Mouse (Mus musculus) heart, embryonic 11.5 days (tissue): ENCODE measurements around the gene St7. TPM values are rescaled to one million over a fixed set of nuclear protein-coding genes. Genes with fewer than 3 reads are reported as not detected.
A peak's percentile ranks its signal among the peaks of the same experiment; 100 is the strongest.

ENCODE experiments used
- ATAC-seq: fragments of 200-750 bp; cut with Nextera tagmentation; replicated peaks from 2 replicates; pipeline ENCODE4 v1.8.0; 2017; ENCODE audit warnings: moderate library complexity; ENCODE audit not compliant: insufficient number of reproducible peaks, low FRiP score, low TSS enrichment
- H3K27ac ChIP-seq: fragments of 300-500 bp; sonication (generic); 2 replicates; pipeline ENCODE4 v1.5.1; 2014; ENCODE audit warnings: mild to moderate bottlenecking, low read depth, low read length
- H3K27me3 ChIP-seq: fragments of 300-500 bp; sonication (generic); 2 replicates; pipeline ENCODE4 v1.6.1; 2014; ENCODE audit warnings: mild to moderate bottlenecking, low read length, mixed read lengths; ENCODE audit not compliant: control insufficient read depth, insufficient read depth
- H3K36me3 ChIP-seq: fragments of 300-500 bp; sonication (generic); 2 replicates; pipeline ENCODE4 v1.6.1; 2014; ENCODE audit warnings: mild to moderate bottlenecking, low read length, moderate library complexity, mixed read lengths; ENCODE audit not compliant: control insufficient read depth, insufficient read depth
- H3K4me1 ChIP-seq: fragments of 300-500 bp; sonication (generic); 2 replicates; pipeline ENCODE4 v1.6.1; 2014; ENCODE audit warnings: low read length; ENCODE audit not compliant: control insufficient read depth, insufficient read depth
- H3K4me2 ChIP-seq: fragments of 300-500 bp; sonication (generic); 2 replicates; pipeline ENCODE4 v1.6.1; 2014; ENCODE audit warnings: mild to moderate bottlenecking, moderate library complexity
- H3K4me3 ChIP-seq: fragments of 300-500 bp; sonication (generic); 2 replicates; pipeline ENCODE4 v1.5.1; 2014; ENCODE audit warnings: low read depth, low read length
- H3K9ac ChIP-seq: fragments of 300-500 bp; sonication (generic); 2 replicates; pipeline ENCODE4 v1.6.1; 2014; ENCODE audit warnings: mild to moderate bottlenecking, low read depth, low read length, moderate library complexity
- H3K9me3 ChIP-seq: fragments of 300-500 bp; sonication (generic); replicated peaks from 2 replicates; pipeline ENCODE4 v1.6.1; 2016; ENCODE audit warnings: low read length; ENCODE audit not compliant: control insufficient read depth
- WGBS: fragments of 180-500 bp; shearing (Covaris S2); extraction: QIAGEN DNeasy Blood & Tissue Kit; methylation state at CpG from one replicate; pipeline ENCODE4 v1.1.7; 2014; ENCODE audit not compliant: insufficient replicate concordance; 5-methylcytosine and 5-hydroxymethylcytosine counted together
- polyA plus RNA-seq: library from polyadenylated mRNA; unstranded; fragments of >200 nt; fragmentation: Nextera tagmentation; extraction: Ambion mirVana; gene quantifications from 2 replicates; pipeline ENCODE4 v1.2.1, GENCODE M21; 2014

The St7 gene
- polyA plus RNA-seq, 1 experiment from 2014 or later = 26.9 TPM

DNA sequence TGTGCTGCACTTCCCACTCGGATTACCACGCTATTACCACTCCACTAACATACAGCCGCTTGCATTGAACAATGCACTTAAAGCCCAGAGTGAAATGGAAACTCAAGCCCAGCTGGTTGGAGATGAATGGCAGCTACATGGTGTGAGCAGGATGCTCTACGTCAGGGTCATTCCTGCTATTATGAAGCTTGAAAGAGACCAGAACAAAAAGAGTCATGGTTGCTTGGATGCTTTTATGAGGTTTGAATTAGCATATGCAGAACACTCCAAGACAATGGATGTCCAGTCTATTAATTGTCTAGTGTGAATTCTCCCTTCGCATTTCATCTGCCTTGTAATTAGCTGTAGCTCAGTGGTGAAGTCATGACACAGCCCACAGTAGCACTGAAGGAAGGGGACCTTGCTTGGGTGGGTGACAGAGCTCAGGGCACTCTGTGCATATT is 104.6 kb downstream of the St7 start:
- Histone ChIP-seq H3K4me1 (no peaks in the 10 kb centered on the region), H3K9ac (no peak overlapping the region), H3K27ac (no peak overlapping the region), H3K27me3 (no peaks in the 10 kb centered on the region), H3K4me2 (no peak overlapping the region), H3K36me3 (no peaks in the 10 kb centered on the region), H3K4me3 (no peak overlapping the region), H3K9me3 (no peaks in the 10 kb centered on the region)
- 92% methylated on average over 5 of the region's 5 CpGs for WGBS
- ATAC-seq = no peak

DNA sequence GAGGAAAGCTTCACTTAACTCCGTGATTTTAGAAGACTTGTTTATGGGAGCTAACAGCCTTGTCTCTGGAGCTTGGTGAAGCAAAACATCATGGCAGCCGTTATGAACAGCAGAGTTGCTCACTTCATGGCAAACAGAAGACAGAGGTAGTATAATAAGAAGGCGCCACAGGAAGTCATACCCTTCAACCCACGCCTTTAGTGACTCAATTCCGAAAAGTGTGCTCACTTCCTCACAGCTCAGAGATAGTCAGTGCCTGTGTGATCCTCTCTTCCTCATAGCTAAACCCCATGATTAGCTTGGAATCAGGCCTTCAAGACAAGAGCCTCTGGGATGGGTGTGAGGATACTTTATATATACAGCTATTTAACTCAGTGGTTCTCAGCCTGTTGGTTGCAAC is 108.0 kb downstream of the St7 start:
- no peak for ATAC-seq
- Histone ChIP-seq H3K4me3 (no peak overlapping the region), H3K4me1 (no peaks in the 10 kb centered on the region), H3K9me3 (no peaks in the 10 kb centered on the region), H3K9ac (no peak overlapping the region), H3K27me3 (no peaks in the 10 kb centered on the region), H3K27ac (no peak overlapping the region), H3K4me2 (no peak overlapping the region), H3K36me3 (no peaks in the 10 kb centered on the region)
- 83% methylated on average over 5 of the region's 5 CpGs for WGBS

DNA sequence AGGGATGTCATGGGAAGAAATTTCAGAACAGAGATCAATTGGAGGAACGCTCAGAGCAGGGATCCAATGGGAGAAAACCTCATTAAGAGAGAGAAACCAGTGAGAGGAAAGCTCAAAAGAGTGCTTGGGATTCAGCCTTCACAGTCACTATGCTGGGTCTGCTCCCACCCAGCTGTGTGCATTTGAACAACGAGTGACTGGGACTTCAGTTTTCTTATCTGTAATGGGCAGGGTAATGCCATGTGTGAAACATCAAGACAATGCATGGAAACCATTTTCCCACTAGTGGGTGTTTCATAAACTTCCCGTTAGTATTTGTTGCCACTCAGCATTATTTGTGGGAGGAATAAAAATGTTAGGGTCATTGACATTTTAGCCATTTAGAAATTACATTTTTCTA is 111.7 kb downstream of the St7 start:
- Histone ChIP-seq H3K9me3 (no peaks in the 10 kb centered on the region), H3K27ac (no peak overlapping the region), H3K27me3 (no peaks in the 10 kb centered on the region), H3K4me2 (no peak overlapping the region), H3K4me1 (peaks cover 7% of the 10 kb centered on the region), H3K9ac (no peak overlapping the region), H3K4me3 (no peak overlapping the region), H3K36me3 (no peaks in the 10 kb centered on the region)
- ATAC-seq = no peak
- 52% methylated on average over 3 of the region's 3 CpGs for WGBS

DNA sequence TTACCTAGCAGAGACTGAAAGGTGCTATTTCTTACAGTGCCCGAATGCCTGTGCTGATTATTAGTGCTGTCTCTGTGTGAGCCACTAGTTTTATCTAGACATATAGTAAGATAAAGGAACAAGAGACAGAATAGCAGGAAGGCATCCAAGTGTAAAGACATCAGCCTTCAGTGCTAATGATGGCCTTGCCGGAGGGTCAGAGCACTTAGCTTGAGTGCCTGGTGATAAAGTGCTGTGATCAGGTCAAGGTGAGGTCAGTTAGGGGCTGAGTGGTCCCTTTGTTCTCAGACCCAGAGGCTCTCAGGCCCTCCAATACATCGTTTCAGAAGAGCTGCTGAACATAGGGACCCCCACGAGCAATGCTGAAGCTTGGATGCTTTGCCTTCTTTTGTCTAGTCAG is 113.8 kb downstream of the St7 start:
- Histone ChIP-seq H3K36me3 (no peaks in the 10 kb centered on the region), H3K9ac (no peak overlapping the region), H3K9me3 (no peaks in the 10 kb centered on the region), H3K4me1 (peaks cover 7% of the 10 kb centered on the region), H3K4me3 (no peak overlapping the region), H3K27me3 (no peaks in the 10 kb centered on the region), H3K27ac (peak overlapping the region; percentile 42; the same call in 1 of the 2 replicates), H3K4me2 (0 out of 2 replicates have a peak overlapping the region, but pooled peaks have one; percentile 14)
- ATAC-seq = peak; percentile 49; the same call in 1 of the 2 replicates
- 5% methylated on average over 4 of the region's 4 CpGs for WGBS

DNA sequence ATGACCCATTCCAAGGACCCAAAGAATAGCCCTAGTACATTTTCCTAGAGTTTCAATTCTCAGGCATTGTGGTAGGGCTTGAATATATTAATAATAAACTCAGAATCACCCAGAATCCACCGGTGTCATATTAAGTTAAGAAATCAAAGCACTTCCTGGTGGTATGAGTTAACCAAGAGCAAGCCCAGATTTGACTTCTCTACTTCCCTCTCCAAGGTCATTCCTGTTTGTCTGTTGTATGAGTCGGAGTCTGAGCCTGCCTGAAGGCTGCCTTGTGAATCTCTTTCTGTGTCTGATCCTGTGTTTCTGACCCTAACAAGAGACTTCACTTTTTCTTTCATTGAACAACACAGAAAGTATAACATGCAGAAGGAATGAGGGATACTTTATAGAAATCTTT is 118.3 kb downstream of the St7 start:
- Histone ChIP-seq H3K4me2 (no peak overlapping the region), H3K9me3 (no peaks in the 10 kb centered on the region), H3K36me3 (no peaks in the 10 kb centered on the region), H3K4me1 (peaks cover 19% of the 10 kb centered on the region), H3K27me3 (no peaks in the 10 kb centered on the region), H3K27ac (no peak overlapping the region), H3K9ac (no peak overlapping the region), H3K4me3 (no peak overlapping the region)
- ATAC-seq = no peak
- 73% methylated on average over 2 of the region's 2 CpGs for WGBS

DNA sequence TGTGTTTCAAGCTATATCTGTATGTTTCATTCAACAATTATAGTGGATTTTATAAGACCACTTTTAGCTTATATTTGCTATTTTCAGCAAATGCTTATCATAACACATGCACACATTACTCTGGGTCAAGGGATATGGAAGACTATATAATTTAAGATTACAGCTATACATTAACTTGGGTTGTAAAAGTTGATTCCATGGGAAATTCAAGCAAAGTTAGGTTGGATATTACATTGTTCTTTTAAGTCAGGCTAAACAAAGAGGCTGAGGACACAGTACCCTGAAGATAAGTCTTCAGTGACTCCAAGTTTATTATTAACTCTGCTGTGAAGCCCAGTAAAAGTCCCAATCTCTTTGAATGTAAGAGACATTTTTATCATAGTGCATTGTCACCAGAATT is 118.8 kb downstream of the St7 start:
- no peak overlapping the region for H3K4me2 ChIP-seq

DNA sequence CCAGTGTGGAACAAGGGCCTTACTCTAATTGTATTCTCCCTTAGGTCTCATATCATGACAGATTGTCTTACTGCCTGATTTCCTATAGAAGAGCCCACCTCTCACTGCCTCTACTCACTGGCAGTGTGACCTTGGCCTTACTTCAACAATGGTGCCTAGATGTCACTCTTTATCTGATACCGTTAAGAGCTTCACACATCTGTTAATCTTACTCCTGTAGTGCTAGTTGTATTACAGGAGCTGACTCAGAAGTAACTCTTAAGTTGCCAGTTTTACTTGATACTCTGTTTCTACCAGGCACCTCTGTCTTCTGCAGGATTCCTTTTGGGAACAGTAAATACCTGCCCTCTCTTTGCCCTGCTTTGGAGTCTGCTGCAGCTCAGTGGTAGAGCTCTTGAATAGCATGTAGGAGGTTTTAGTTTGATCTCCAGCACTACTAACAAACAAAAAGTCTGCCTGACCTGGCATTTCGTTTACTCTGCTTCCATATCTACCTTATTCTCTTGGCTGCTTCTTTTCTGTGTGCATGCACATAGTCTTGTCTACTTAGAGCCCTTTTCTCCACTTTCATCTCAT is 121.4 kb downstream of the St7 start:
- Histone ChIP-seq H3K27ac (no peak overlapping the region), H3K9me3 (no peaks in the 10 kb centered on the region), H3K36me3 (no peaks in the 10 kb centered on the region), H3K9ac (no peak overlapping the region), H3K4me2 (no peak overlapping the region), H3K4me3 (no peak overlapping the region), H3K27me3 (no peaks in the 10 kb centered on the region), H3K4me1 (peaks cover 18% of the 10 kb centered on the region)
- ATAC-seq = no peak
- WGBS = 35% methylated on average over 2 of the region's 2 CpGs

More for the DNA sequence above, 118.8 kb downstream of the St7 start:
- no peaks in the 10 kb centered on the region for H3K36me3 ChIP-seq
- H3K4me3 ChIP-seq = no peak overlapping the region
- peaks cover 18% of the 10 kb centered on the region for H3K4me1 ChIP-seq
- no peaks in the 10 kb centered on the region for H3K27me3 ChIP-seq
- H3K9ac ChIP-seq = no peak overlapping the region
- no peak for ATAC-seq
- H3K27ac ChIP-seq = no peak overlapping the region
- H3K9me3 ChIP-seq = no peaks in the 10 kb centered on the region

DNA sequence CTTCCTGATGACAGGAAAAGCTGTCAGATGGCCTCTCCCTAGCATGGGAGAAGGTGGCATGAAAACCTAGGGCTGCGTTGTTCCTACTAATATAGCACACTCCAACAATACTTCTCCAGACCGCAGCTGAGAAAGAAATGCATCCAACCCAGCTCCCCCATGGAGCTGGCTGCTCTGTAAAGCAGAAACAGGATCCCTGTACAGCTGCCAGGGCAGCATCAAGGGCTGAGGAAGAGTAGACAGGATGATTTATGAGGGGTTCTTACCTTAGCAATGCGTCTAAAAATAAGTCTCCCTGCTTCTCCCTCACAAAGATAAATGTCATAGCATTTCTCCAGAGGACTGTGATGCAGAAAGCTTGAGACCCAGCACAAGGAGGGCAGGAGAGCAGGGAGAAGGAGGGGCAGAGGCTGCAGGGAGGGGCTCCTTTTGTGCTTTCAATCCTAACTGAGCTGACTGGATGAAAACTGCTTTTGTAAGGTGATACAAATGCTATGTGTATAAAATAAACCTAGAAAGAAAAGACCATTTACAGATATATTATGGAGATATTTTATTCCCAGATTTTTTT is 124.2 kb downstream of the St7 start:
- Histone ChIP-seq H3K9ac (no peak overlapping the region), H3K36me3 (no peaks in the 10 kb centered on the region), H3K4me3 (no peak overlapping the region), H3K27me3 (no peaks in the 10 kb centered on the region), H3K27ac (no peak overlapping the region), H3K4me2 (no peak overlapping the region), H3K4me1 (peaks cover 21% of the 10 kb centered on the region), H3K9me3 (no peaks in the 10 kb centered on the region)
- 23% methylated on average over 3 of the region's 3 CpGs for WGBS
- no peak for ATAC-seq

DNA sequence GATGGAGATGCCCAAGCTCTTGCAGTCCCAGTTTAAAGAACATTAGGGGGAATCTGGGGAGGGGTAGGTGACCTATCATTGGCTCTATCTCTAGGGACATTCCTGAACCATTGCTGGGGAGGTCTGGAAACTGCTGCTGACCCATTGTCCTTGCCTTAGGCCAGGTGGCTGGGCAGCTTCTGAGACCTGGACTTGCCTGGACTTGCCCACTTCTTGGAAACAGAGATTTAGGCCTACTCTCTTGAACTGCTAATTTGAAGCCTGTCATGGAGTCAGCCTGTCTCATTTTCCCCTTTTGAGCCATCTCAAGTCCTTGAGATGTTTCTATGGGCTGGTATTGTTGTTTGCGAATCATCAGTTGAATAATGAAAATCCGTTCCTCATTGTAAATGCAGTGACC is 130.9 kb downstream of the St7 start:
- no peaks in the 10 kb centered on the region for H3K36me3 ChIP-seq
- H3K9ac ChIP-seq = no peak overlapping the region
- 86% methylated on average over 2 of the region's 2 CpGs for WGBS
- H3K27me3 ChIP-seq = no peaks in the 10 kb centered on the region
- H3K9me3 ChIP-seq = no peaks in the 10 kb centered on the region
- H3K4me1 ChIP-seq = peaks cover 7% of the 10 kb centered on the region; the same call in 1 of the 2 replicates
- no peak overlapping the region for H3K4me3 ChIP-seq
- H3K4me2 ChIP-seq = no peak overlapping the region
- ATAC-seq = no peak
- H3K27ac ChIP-seq = no peak overlapping the region
